Mouse (Mus musculus) stomach, postnatal 0 days (tissue): Measurements from ENCODE around the gene Cdk14. TPM values are rescaled to one million over a fixed set of nuclear protein-coding genes. Genes with fewer than 3 reads are reported as not detected.

Source experiments
- ATAC-seq: fragments of 200-750 bp; cut with Nextera tagmentation; 2 replicates; pipeline ENCODE4 v1.8.0; 2017; ENCODE audit not compliant: low FRiP score, low TSS enrichment
- DNase-seq: peaks from one replicate; pipeline ENCODE4 v3.0.0-alpha.2; 2016; ENCODE audit warnings: low spot score
- H3K27ac ChIP-seq: fragments of 300-500 bp; sonication (generic); replicated peaks from 2 replicates; pipeline ENCODE4 v1.5.1; 2014; ENCODE audit warnings: mild to moderate bottlenecking, control low read depth
- H3K27me3 ChIP-seq: fragments of 300-500 bp; sonication (generic); 2 replicates; pipeline ENCODE4 v1.6.1; 2014; ENCODE audit warnings: low read length; ENCODE audit not compliant: control insufficient read depth, insufficient read depth
- H3K36me3 ChIP-seq: fragments of 300-500 bp; sonication (generic); 2 replicates; pipeline ENCODE4 v1.6.1; 2014; ENCODE audit warnings: low read length, mixed read lengths; ENCODE audit not compliant: control insufficient read depth, insufficient read depth
- H3K4me1 ChIP-seq: fragments of 300-500 bp; sonication (generic); replicated peaks from 2 replicates; pipeline ENCODE4 v1.6.1; 2014; ENCODE audit warnings: antibody characterized with exemption; ENCODE audit not compliant: control insufficient read depth, insufficient read depth
- H3K4me2 ChIP-seq: fragments of 300-500 bp; sonication (generic); replicated peaks from 2 replicates; pipeline ENCODE4 v1.6.1; 2014; ENCODE audit warnings: low read depth, mild to moderate bottlenecking, control low read depth, moderate library complexity
- H3K4me3 ChIP-seq: fragments of 300-500 bp; sonication (generic); 2 replicates; pipeline ENCODE4 v1.5.1; 2014; ENCODE audit warnings: low read depth, low read length, control low read depth
- H3K9ac ChIP-seq: fragments of 300-500 bp; sonication (generic); 2 replicates; pipeline ENCODE4 v1.6.1; 2014; ENCODE audit warnings: mild to moderate bottlenecking, low read length, control low read depth, mixed read lengths
- H3K9me3 ChIP-seq: fragments of 300-500 bp; sonication (generic); 2 replicates; pipeline ENCODE4 v1.6.1; 2016; ENCODE audit warnings: low read length; ENCODE audit not compliant: control insufficient read depth
- CTCF ChIP-seq: IDR thresholded peaks from 2 replicates; pipeline ENCODE4 v1.5.1; 2016; ENCODE audit warnings: antibody characterized with exemption, low read depth, mild to moderate bottlenecking, moderate library complexity
- EP300 ChIP-seq: optimal IDR thresholded peaks from 2 replicates; pipeline ENCODE3; 2016; ENCODE audit warnings: antibody characterized with exemption
- WGBS: fragments of 180-500 bp; shearing (Covaris S2); extraction: QIAGEN DNeasy Blood & Tissue Kit; methylation state at CpG from one replicate; pipeline ENCODE4 v1.1.7; 2014; 5-methylcytosine and 5-hydroxymethylcytosine counted together
- polyA plus RNA-seq: library from polyadenylated mRNA; unstranded; fragments of >200 nt; fragmentation: Nextera tagmentation; extraction: Ambion mirVana; gene quantifications from 2 replicates; pipeline ENCODE4 v1.2.1, GENCODE M21; 2015

Cdk14 gene
- polyA plus RNA-seq, 1 experiment from 2014 or later: 6.1 TPM

- 75% methylated on average over 4 of the region's 4 CpGs for WGBS
Measured at GRCm38 (mm10) chr5:5041480-5041879, 378.6 kb downstream of the Cdk14 start.

GRCm38 (mm10) chr5:5039700-5040284 lies 380.3 kb downstream of the Cdk14 start:
- no peaks in the 10 kb centered on the region for H3K4me1 ChIP-seq
- H3K27ac ChIP-seq: no peak overlapping the region
- no peaks in the 10 kb centered on the region for H3K27me3 ChIP-seq
- WGBS: 57% methylated on average over 4 of the region's 4 CpGs
- DNase-seq (no peak), ATAC-seq (no peak)
- no peaks in the 10 kb centered on the region for H3K9me3 ChIP-seq
- no peak overlapping the region for H3K4me2 ChIP-seq
- H3K4me3 ChIP-seq: no peak overlapping the region
- H3K9ac ChIP-seq: no peak overlapping the region
- TF ChIP-seq CTCF: no peak
- no peak for TF ChIP-seq EP300
- no peaks in the 10 kb centered on the region for H3K36me3 ChIP-seq

More at GRCm38 (mm10) chr5:5041480-5041879, 378.6 kb downstream of the Cdk14 start:
- Histone ChIP-seq H3K36me3 (no peaks in the 10 kb centered on the region), H3K27ac (no peak overlapping the region), H3K4me1 (no peaks in the 10 kb centered on the region), H3K4me3 (no peak overlapping the region), H3K9ac (no peak overlapping the region), H3K27me3 (no peaks in the 10 kb centered on the region), H3K9me3 (no peaks in the 10 kb centered on the region), H3K4me2 (no peak overlapping the region)
- ATAC-seq (no peak), DNase-seq (no peak)
- TF ChIP-seq EP300 (no peak), CTCF (no peak)

- Histone ChIP-seq H3K27ac (no peak overlapping the region), H3K4me3 (no peak overlapping the region), H3K9me3 (no peaks in the 10 kb centered on the region), H3K9ac (no peak overlapping the region), H3K36me3 (no peaks in the 10 kb centered on the region), H3K4me1 (no peaks in the 10 kb centered on the region), H3K27me3 (no peaks in the 10 kb centered on the region), H3K4me2 (no peak overlapping the region)
- DNase-seq (no peak), ATAC-seq (no peak)
- no peak for TF ChIP-seq EP300
- WGBS: 84% methylated on average over 5 of the region's 5 CpGs
Measured at GRCm38 (mm10) chr5:5033445-5033844, 386.7 kb downstream of the Cdk14 start.

- no peak overlapping the region for H3K4me3 ChIP-seq
- no peaks in the 10 kb centered on the region for H3K9me3 ChIP-seq
- no peak overlapping the region for H3K27ac ChIP-seq
- WGBS: 74% methylated on average over 6 of the region's 6 CpGs
- no peak overlapping the region for H3K9ac ChIP-seq
- no peak overlapping the region for H3K4me2 ChIP-seq
- no peaks in the 10 kb centered on the region for H3K36me3 ChIP-seq
- no peaks in the 10 kb centered on the region for H3K27me3 ChIP-seq
- TF ChIP-seq EP300 (no peak), CTCF (no peak)
- no peaks in the 10 kb centered on the region for H3K4me1 ChIP-seq
- ATAC-seq (no peak), DNase-seq (no peak)
Measured at GRCm38 (mm10) chr5:5032847-5033246, 387.3 kb downstream of the Cdk14 start.

GRCm38 (mm10) chr5:5032446-5032845 lies 387.7 kb downstream of the Cdk14 start:
- Histone ChIP-seq H3K9ac (no peak overlapping the region), H3K4me2 (no peak overlapping the region), H3K27me3 (no peaks in the 10 kb centered on the region), H3K4me1 (no peaks in the 10 kb centered on the region), H3K4me3 (no peak overlapping the region), H3K27ac (no peak overlapping the region), H3K9me3 (no peaks in the 10 kb centered on the region), H3K36me3 (no peaks in the 10 kb centered on the region)
- TF ChIP-seq EP300 (no peak), CTCF (no peak)
- ATAC-seq (no peak), DNase-seq (no peak)
- 79% methylated on average over 11 of the region's 11 CpGs for WGBS

- no peaks in the 10 kb centered on the region for H3K9me3 ChIP-seq
- 59% methylated on average over 2 of the region's 2 CpGs for WGBS
- H3K36me3 ChIP-seq: no peaks in the 10 kb centered on the region
- H3K4me2 ChIP-seq: no peak overlapping the region
- ATAC-seq: no peak
- no peak overlapping the region for H3K9ac ChIP-seq
- H3K4me1 ChIP-seq: no peaks in the 10 kb centered on the region
- H3K27me3 ChIP-seq: no peaks in the 10 kb centered on the region
- no peak for DNase-seq
- H3K4me3 ChIP-seq: no peak overlapping the region
- TF ChIP-seq CTCF (no peak), EP300 (no peak)
- H3K27ac ChIP-seq: no peak overlapping the region
Measured at GRCm38 (mm10) chr5:5030431-5030830, 389.7 kb downstream of the Cdk14 start.
